Mouse (Mus musculus) hindlimb bud, embryonic 11.5 days (tissue): Measurements from ENCODE around the gene Mvp.

Experiments
- DNase-seq: peaks from one replicate; pipeline ENCODE4 v3.0.0-alpha.2; 2012; ENCODE audit warnings: low read depth, low spot score; ENCODE audit errors: extremely low spot score

The Mvp gene

GRCm38 (mm10) chr7:127020031-127020430 is 5.6 kb upstream of the Mvp start:
- DNase-seq = no peak

DNA sequence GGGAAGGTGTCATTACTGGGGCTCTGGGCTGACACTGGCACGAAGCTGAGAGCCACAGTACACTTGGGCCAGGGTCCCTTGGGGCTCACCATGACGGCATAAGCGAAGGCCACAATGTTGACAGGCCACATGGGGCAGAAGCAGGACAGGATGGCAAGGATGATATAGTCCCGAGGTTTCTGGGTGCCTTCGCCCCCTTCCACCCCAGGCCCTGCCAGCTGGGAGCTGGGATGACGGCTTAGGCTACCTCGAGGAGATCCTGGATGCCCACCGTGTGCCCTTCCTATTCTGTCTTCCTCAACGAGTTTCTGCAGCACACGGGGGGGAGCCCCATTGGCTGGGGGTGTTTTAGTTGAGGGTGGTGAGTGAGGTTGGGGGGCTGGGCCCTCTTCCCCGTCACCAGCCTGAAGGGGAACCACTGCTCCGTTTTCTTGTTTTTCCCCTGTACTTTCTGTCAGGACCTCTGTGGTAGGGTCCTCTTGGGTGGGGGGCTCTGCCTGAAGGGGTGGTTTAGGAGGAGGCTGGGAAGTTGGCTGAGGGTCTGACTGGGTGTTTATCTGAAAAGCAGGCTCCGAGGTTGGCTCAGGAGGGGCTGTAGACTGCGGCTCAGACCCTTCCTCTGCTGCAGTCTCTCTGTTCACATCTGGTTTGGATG is 5.0 kb upstream of the Mvp start:
- DNase-seq = no peak

DNA sequence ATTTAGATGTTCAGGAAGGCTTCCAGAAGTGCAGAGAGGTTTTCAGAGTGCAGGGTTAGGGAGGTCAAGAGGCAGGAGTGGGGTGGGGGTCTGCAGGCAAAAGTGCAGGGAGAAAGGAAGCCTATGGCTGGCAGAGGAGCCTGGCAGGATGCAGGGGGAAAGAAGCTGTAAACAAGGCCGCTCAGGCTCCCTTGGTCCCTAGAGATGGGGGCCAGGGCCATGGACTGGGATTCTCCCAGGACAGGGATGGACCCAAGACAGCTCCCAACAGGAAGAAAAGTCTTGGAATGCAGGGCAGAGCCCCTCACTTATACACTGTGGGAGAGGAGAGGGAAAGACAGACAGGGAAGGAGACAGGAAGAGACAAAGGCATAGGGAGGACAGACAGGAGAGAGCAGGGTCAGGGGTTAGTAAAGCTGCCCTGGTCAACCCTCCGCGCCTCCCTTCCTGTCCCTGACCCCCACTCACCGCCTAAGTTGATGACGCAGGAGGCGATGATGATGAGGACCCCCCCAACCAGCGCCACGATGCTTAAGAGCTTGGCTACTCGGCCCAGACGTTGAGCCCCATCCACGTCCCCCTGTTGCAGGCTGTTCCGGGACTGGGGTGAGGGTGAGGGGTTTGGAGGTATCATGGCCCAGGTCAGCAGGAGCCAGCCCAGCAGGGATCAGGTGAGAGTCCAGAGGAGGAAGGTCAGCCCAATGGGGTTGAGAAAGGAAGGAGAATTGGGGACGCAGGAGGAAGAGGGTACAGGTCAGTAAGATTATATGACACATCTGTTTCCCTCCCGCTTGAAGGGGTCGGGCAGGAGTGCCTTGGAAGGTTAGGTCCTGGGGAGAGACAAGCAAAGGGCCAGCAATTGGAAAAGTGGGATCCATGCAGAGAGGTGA is 4.2 kb upstream of the Mvp start:
- DNase-seq = no peak

- no peak for DNase-seq
Observed at GRCm38 (mm10) chr7:127017950-127018345, 3.5 kb upstream of the Mvp start.

GRCm38 (mm10) chr7:127016971-127017949 is 2.8 kb upstream of the Mvp start, which contains the start of gene Pagr1a:
TSS of gene Pagr1a (minus strand) at chr7:127017352.
- peak; percentile 100 for DNase-seq

DNA sequence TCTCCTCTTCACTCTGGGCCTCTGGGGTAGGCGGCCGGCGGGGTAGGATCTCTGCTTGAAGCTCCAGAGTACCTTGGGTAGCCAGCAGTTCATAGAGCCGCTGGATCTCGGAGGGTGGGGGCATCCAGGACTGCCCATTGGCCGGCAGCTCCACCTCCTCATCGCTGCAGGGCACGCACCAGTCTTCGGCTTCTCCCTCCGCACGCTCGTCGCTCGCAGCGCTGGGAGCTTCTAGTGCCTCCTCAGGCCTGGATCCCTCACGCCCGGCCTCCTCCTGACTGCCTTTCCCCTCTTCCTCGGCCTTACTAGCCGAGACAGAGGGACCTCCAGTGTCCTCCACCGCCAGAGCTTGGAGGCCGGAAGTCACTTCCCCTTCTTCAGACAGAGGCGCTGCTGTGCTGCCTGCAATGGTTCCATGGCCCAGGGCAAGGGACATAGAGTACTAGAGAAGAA is 2.1 kb upstream of the Mvp start:
- DNase-seq = no peak

DNA sequence TGATC is 1.9 kb upstream of the Mvp start, which contains the start of gene Pagr1b:
TSS of gene Pagr1b (minus strand) at position 4 of the 5 bp plus-strand sequence.
- no peak for DNase-seq

DNA sequence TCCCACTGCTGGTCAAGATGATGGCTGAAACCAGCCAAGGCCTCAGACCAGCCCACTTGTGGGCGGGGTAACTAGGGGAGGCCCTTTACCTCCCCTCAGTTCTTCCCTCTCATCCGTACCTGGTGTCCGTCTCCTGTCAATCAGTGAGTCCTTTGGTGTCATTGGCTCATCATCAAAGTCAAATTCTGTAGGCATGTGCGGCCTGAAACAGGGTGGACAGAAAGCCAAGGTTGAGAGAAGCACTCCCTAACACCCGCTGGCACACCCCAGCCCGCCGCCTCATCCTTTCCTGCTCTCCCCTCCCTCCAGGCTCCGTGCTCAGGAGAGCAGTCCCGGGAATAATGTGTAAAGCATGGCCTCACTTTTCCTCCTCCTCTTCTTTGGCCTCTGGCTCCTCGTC is 1.7 kb upstream of the Mvp start:
- DNase-seq = no peak

DNA sequence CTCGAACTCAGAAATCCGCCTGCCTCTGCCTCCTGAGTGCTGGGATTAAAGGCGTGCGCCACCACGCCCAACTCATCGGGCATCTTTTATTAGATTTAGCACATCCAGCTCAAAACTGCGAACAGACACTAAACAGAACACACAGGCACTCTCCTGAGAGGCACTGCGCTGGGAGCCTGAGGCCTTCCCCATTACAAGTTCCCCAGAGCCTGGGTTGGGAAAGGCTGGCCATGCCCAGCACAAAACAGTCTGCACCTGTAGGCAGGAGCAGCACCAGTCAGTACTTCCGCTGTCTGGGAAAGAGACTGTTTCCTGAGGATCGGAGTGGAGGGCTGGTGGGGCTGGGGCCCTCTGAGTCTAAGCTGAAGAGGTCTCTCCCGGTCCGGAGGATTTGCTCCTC is 572 bp upstream of the Mvp start:
- no peak for DNase-seq

DNA sequence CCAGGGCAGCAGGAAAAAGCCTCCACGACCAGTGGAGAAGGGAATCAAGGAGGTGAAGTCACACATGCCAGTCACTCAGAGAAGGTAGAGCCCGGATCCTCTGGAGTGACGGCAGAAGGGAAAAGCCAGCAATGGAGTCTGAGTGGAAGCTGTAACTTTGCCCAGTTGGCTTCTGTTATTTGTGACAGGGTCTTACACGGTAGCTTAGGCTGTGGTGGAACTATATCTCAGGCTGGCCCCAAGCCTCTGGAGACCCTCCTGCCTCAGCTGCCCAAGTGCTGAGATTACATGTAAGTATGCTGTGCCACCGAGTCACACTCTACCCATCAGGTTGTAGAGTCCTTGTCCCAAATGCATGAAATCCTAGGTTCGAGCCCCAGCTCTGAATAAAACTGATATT is 1.0 kb downstream of the Mvp start:
- DNase-seq = no peak

DNA sequence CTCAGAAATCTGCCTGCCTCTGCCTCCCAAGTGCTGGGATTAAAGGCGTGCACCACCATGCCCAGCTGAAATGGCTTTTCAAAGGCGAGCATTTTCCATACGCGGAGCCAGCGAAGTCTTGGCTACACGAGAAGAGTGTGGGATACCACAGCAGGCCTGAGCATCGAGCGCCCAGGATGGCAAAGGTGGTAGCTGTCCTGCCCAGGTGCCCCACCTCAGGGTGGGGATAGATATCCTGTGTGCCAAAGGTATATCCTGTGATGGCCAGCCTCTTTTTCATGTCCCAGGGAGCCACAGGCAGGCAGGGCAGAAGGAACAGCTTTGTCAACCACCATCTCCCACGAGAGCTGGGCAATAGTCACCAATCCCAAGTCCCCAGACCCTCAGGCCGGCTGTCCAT is 1.6 kb downstream of the Mvp start:
- DNase-seq = no peak

GRCm38 (mm10) chr7:127012374-127012773 is 2.0 kb downstream of the Mvp start:
- no peak for DNase-seq

- no peak for DNase-seq
Observed at GRCm38 (mm10) chr7:127011717-127012116, 2.7 kb downstream of the Mvp start.

DNA sequence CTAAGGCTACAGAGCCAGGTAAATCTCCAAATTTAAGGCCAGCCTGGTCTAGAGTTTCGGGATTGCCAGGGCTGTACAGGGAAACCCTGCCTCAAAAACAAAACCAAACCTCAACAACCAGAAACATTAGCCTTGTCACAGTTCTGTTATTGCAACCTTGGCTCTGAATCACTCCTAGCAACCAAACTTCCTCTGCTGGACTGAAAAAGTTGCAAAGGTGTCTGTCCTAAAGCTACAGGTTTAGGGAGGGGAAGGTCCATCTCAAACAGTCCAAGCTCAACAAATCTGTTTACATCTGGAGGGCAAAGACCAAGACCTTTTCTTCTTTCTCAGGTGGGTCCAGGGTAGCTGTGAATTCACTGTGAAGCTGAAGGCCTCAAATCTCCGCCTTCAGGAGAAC is 3.4 kb downstream of the Mvp start:
- no peak for DNase-seq

DNA sequence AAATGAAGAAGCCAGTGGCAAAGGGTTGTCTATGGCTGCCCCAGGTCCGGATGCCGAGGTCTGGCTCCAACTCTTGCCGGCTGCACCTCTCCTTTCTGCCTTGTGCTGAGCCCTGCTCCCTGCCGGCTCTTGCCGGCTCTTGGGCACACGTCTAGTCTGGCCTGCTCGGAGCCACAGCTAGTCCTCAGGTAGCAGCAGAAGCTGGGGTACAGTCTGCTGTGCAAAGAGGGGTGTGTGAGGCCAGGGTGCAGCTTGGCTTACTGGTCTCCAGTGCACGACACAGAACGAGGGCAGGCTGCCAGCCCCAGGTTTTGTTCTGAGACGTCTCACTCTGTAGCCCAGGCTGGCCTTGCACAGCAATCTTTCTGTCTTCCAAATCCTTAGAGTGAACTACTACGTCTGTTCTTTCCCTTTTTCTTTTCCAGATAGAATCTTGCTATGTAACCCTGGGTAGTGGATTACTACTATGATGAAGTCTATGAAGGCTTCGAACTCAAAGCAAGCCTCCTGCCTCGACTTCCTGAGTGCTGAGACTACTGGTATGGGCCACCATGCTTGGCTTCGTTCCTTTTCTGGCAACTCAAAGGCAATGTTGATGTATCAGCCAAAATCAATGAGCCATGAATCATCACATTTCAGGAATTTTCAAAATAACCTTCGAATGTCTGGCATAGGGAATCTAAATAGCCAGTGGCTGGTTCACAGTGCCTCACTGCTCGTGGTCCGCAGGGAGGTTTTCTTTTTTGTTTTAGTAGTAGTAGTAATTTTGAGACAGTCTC is 4.9 kb downstream of the Mvp start:
- no peak for DNase-seq

DNA sequence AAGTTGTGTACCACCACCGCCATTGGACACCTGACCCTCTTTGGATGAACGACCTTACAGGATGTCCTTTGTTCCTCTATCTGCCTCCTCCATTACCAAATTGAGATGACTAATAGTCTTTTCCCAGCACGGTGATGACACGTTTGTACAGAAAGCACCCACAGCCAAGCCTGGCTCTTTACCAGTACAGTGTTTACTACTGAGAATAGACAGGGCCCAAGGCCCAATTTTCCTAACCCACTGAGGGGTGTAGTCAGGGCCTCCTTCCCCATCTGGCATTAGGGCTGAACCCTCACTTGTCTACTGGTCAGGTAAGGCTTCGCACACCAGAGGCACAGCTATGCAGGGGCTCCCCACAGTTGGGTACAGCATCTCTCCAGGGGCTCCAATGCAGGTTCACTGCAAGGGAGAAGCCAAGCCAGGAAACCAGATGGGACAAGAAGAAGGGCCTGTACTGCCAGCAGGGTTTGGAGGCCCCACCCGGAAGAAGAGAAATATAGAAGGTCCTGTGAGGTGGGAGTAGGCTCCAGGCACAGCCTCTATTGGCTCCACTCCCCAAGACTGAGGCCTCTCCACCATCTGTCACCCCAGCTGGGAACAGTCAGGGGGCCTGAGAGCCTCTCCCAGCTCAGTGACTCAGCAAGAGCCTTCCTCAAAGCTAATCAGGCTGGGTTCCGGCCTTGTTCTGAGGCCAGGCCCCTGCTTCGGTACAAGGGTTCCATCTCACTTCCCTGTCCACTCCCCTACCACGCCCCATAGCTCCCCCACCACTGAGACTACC is 6.0 kb downstream of the Mvp start:
- DNase-seq = no peak

GRCm38 (mm10) chr7:127007313-127008024 is 7.0 kb downstream of the Mvp start:
- DNase-seq = no peak

DNA sequence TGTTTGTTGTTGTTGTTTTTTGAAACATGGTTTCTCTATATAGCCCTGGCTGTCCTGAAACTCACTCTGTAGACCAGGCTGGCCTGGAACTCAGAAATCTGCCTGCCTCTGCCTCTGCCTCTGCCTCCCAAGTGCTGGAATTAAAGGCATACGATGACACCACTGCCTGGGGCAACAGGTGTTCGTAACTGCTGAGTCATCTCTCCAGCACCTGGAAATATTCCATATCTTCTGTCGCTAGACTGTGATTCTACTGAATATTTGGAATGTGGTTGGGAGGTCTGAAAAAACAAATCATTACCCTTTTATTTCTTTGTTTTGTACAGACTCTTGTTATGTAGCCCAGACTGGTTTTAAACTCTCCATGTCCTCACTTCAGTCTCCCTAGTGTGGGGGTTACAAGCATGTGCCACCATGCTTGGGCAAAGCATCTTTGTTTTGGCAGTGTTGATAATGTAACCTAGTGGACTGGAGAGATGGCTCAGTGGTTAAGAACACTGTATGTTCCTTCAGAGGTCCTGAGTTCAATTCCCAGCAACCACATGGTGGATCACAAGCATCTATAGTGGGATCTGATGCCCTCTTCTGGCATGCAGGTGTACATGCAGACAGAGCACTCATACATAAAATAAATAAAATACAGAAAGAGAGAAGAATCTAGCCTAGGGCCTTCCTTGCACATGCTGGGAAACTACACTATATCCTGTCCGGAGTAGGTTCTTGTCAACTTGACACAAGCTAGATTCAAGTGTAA is 10.1 kb downstream of the Mvp start:
- no peak for DNase-seq

DNA sequence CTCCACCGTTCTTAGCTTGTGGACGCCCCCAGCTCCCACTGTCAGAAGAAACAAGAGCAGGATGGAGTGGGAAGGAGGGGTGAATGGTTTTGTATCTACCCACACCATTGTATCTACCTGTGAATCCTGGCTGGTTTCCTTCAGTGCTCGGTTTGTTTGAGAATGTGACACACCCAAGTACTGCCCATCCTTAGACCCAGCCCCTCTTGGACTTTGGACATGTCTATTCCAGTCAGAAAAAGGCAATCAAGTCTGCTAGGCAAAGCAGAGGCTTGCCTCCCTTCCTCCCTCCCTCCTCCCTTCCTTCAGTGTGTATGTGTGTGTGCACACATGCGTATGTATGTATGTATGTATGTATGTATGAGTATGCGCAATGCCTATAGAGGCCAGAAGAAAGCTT is 10.8 kb downstream of the Mvp start:
- DNase-seq = no peak
